Mouse (Mus musculus) olfactory bulb, adult 2 months (tissue): ENCODE measurements around the gene Dync1i1.

Experiments
- CTCF ChIP-seq: fragments of 200-500 bp; IDR thresholded peaks from 2 replicates; pipeline ENCODE4 v1.5.1; 2012; ENCODE audit warnings: low read depth, mild to moderate bottlenecking, low read length, moderate library complexity; ENCODE audit not compliant: insufficient read depth
- POLR2A ChIP-seq: fragments of 200-500 bp; IDR thresholded peaks from 2 replicates; pipeline ENCODE4 v1.6.1; 2012; ENCODE audit warnings: mild to moderate bottlenecking, low read depth, low read length, moderate library complexity; ENCODE audit not compliant: insufficient read depth

DNA sequence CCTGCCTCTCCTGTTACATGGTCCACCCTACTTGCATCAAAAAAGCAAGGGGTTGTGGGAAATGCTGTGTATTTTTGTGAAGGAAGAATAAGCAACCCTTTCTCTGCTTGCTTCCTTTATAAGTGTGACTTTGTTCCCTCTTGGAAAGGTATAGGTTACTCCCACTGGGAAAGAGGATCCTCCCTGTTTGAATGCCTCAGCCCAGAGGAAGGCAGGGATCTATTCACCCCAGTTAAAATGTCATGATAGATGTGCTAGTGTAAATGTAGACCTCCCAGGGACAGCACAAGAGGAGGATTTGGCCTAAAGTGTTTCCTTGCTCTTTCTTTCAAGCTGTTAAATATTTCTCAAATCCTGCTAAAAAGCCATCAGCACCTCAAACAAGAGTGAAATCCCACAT lies 9.0 kb downstream of the Dync1i1 start:
- TF ChIP-seq CTCF (no peak), POLR2A (no peak)
